Mouse (Mus musculus): Measurements from ENCODE around the gene Dmrtb1. TPM values are rescaled to one million over a fixed set of nuclear protein-coding genes. Genes with fewer than 3 reads are reported as not detected.

The Dmrtb1 gene
- total RNA-seq, 1 experiment from 2014 or later, result not detected

- DNase-seq, result no peak
These were observed 2.8 kb downstream of the Dmrtb1 start for GRCm38 (mm10) chr4:107681099-107681849.

GRCm38 (mm10) chr4:107680311-107681098, 3.5 kb downstream of the Dmrtb1 start:
- no peak for DNase-seq

- DNase-seq, result no peak
These were observed 8.4 kb downstream of the Dmrtb1 start for GRCm38 (mm10) chr4:107675645-107676044.

GRCm38 (mm10) chr4:107674322-107674644, 9.7 kb downstream of the Dmrtb1 start:
- no peak for DNase-seq

GRCm38 (mm10) chr4:107673638-107674321, 10.2 kb downstream of the Dmrtb1 start:
- peak; percentile 72 for DNase-seq

GRCm38 (mm10) chr4:107670731-107671130, 13.3 kb downstream of the Dmrtb1 start:
- no peak for DNase-seq

GRCm38 (mm10) chr4:107668514-107668913, 15.5 kb downstream of the Dmrtb1 start:
- no peak for DNase-seq

- no peak for DNase-seq
These were observed 23.4 kb downstream of the Dmrtb1 start for GRCm38 (mm10) chr4:107660649-107661048.

- no peak for DNase-seq
These were observed 30.8 kb downstream of the Dmrtb1 start for GRCm38 (mm10) chr4:107653280-107653643.

- DNase-seq, result peak; percentile 82
These were observed 31.3 kb downstream of the Dmrtb1 start for GRCm38 (mm10) chr4:107652598-107653279.

- DNase-seq, result no peak
These were observed 33.0 kb downstream of the Dmrtb1 start for GRCm38 (mm10) chr4:107651021-107651496.

GRCm38 (mm10) chr4:107648959-107649485, 35.0 kb downstream of the Dmrtb1 start:
- no peak for DNase-seq

GRCm38 (mm10) chr4:107641624-107642023, 42.4 kb downstream of the Dmrtb1 start:
- no peak for DNase-seq

GRCm38 (mm10) chr4:107638303-107638702, 45.7 kb downstream of the Dmrtb1 start:
- no peak for DNase-seq

GRCm38 (mm10) chr4:107637670-107638069, 46.4 kb downstream of the Dmrtb1 start:
- peak; percentile 58 for DNase-seq

GRCm38 (mm10) chr4:107636099-107636498, 47.9 kb downstream of the Dmrtb1 start:
- DNase-seq, result no peak

GRCm38 (mm10) chr4:107634631-107635030, 49.4 kb downstream of the Dmrtb1 start:
- no peak for DNase-seq

- no peak for DNase-seq
These were observed 55.1 kb downstream of the Dmrtb1 start for GRCm38 (mm10) chr4:107628921-107629411.

- DNase-seq, result no peak
These were observed 55.8 kb downstream of the Dmrtb1 start for GRCm38 (mm10) chr4:107628226-107628625.

Measured in adrenal gland, postnatal 25 days (tissue).